Mouse (Mus musculus) induced T-regulatory cell, adult 2 months (primary cell): ENCODE measurements around the gene Dynlt1a.
A peak's percentile ranks its signal among the peaks of the same experiment; 100 is the strongest.
"Not testable (repeated sequence)": the region's sequence is repeated elsewhere in the genome, so short reads cannot be mapped to it uniquely, and the experiment has no call there.

Experiments
- DNase-seq: peaks from one replicate; pipeline ENCODE4 v3.0.0-alpha.2; 2012; ENCODE audit warnings: low read depth

The Dynlt1a gene

GRCm38 (mm10) chr17:6317339-6317985 lies at the start of gene Dynlt1a:
Gene Dynlt1a (minus strand): TSS chr17:6317500.
- peak; percentile 91 for DNase-seq

- not testable (repeated sequence) for DNase-seq
Observed at GRCm38 (mm10) chr17:6355256-6355655, 38.0 kb upstream of the Dynlt1a start.

- not testable (repeated sequence) for DNase-seq
Observed at GRCm38 (mm10) chr17:6342606-6343294, 25.4 kb upstream of the Dynlt1a start.

- DNase-seq = not testable (repeated sequence)
Observed at GRCm38 (mm10) chr17:6328997-6329396, 11.7 kb upstream of the Dynlt1a start.

- not testable (repeated sequence) for DNase-seq
Observed at GRCm38 (mm10) chr17:6327554-6327953, 10.3 kb upstream of the Dynlt1a start.

GRCm38 (mm10) chr17:6325543-6325942 lies 8.2 kb upstream of the Dynlt1a start:
- DNase-seq = not testable (repeated sequence)

- DNase-seq = not testable (repeated sequence)
Observed at GRCm38 (mm10) chr17:6325021-6325420, 7.7 kb upstream of the Dynlt1a start.

- not testable (repeated sequence) for DNase-seq
Observed at GRCm38 (mm10) chr17:6321778-6322101, 4.4 kb upstream of the Dynlt1a start.

- DNase-seq = not testable (repeated sequence)
Observed at GRCm38 (mm10) chr17:6321081-6321777, 3.9 kb upstream of the Dynlt1a start.

GRCm38 (mm10) chr17:6316379-6317126 lies 747 bp downstream of the Dynlt1a start:
- peak; percentile 47 for DNase-seq

- not testable (repeated sequence) for DNase-seq
Observed at GRCm38 (mm10) chr17:6315706-6316105, 1.6 kb downstream of the Dynlt1a start.

GRCm38 (mm10) chr17:6314493-6314892 lies 2.8 kb downstream of the Dynlt1a start:
- DNase-seq = not testable (repeated sequence)

GRCm38 (mm10) chr17:6312755-6313154 lies 4.5 kb downstream of the Dynlt1a start:
- not testable (repeated sequence) for DNase-seq

GRCm38 (mm10) chr17:6311716-6312115 lies 5.6 kb downstream of the Dynlt1a start:
- not testable (repeated sequence) for DNase-seq

- not testable (repeated sequence) for DNase-seq
Observed at GRCm38 (mm10) chr17:6306503-6306902, 10.8 kb downstream of the Dynlt1a start.

- not testable (repeated sequence) for DNase-seq
Observed at GRCm38 (mm10) chr17:6305656-6306270, 11.5 kb downstream of the Dynlt1a start.

- not testable (repeated sequence) for DNase-seq
Observed at GRCm38 (mm10) chr17:6304891-6305290, 12.4 kb downstream of the Dynlt1a start.

- DNase-seq = not testable (repeated sequence)
Observed at GRCm38 (mm10) chr17:6300190-6300863, 17.0 kb downstream of the Dynlt1a start.

- DNase-seq = not testable (repeated sequence)
Observed at GRCm38 (mm10) chr17:6297060-6297795, 20.1 kb downstream of the Dynlt1a start.

- DNase-seq = not testable (repeated sequence)
Observed at GRCm38 (mm10) chr17:6293882-6294281, 23.4 kb downstream of the Dynlt1a start.
